Mouse (Mus musculus) gastrocnemius, postnatal 36 days (tissue): ENCODE data around the gene Gdpd5. TPM values are rescaled to one million over a fixed set of nuclear protein-coding genes. Genes with fewer than 3 reads are reported as not detected.

Experiments
- DNase-seq, 2 experiments: peaks; one replicate each; pipeline ENCODE4 v3.0.0; 2022
- intact Hi-C: fragments of 180-260 bp; cut with DNase I; formaldehyde crosslinking; loops from one replicate; pipeline ENCODE4 v1.15.1; 2025
- total RNA-seq, 2 experiments: library from RNA; stranded (reverse); gene quantifications; 2 replicates each; pipeline ENCODE4 v1.2.3; 2021

Gene Gdpd5
- total RNA-seq, 2 experiments from 2014 or later, result 2.6 to 4.6 TPM

DNA sequence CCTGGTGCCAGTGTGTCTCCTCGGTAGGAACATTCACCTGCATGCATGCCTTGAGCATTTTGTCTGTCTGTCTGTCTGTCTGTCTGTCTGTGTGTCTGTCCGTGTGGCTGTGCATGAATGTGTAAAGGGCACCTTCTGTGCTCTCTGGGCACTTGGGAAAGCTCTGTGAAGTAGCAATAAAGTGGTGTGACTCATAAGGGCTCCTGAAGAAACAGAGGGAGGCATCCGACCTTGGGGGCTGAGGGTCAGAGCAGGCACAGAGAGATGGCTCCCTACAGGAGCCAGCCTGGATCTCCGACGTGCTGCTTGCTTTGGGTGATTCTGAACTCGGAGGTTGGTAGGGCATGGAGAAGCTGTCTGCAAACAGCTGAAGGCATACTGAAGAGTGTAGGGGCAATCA, 21.3 kb downstream of the Gdpd5 start:
- intact Hi-C loops, result no loop called here
- DNase-seq, result no peak

DNA sequence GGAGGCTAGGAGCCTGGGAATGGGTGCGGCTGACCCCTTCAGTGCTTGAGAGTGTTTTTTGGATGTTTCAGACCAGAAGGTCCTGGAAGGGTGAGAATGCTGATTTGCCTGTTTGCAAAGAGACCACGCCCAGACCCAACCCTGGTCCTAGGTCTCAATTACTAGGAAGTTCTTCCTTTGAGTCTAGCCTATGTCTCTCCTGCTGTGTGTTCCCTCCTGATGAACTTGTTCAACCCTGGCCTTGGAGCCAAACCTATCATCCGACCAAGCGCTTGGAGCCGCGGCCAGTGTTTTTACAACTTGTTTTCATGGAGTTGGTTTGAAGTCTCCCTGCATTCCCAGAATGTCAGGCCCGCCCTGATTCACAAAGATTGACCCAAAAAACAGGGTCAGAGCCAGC, 22.0 kb downstream of the Gdpd5 start:
- intact Hi-C loops, result no loop called here
- peak in 1 of 2 experiments; percentile 39 for DNase-seq

DNA sequence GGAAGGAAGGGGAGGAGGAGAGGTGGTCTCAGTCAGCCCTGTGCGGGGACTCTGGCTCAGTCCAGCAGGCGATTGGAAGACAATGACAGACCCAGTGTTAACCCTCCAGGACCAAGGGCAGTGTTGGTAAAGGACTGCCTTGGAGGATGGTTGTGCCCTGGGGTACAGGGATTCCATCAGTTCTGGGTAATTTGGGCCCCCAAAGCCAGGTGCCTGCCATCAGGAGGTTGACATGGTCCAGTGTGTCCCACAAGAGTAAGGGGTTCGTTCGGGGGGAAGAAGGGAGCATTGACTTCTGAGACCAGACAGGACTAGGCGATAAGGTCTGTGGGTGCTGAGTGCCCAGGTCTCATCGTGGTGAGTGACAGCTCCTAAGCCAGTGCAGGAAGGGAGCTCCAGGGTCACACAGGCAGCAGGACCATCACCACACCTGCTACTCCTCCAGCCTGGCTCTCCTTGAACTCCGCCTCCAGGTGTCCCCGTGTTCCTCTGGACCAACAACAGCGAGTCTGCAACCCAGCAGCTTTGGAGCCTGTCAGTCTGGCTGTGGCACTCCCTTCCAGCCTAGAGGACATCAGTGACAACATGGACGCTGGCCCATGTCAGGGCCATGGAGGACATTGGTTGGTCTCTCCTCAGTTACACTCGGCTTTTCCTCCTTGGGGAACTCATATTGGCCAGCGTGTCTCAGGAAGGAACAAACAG, 23.0 kb downstream of the Gdpd5 start:
- DNase-seq, result no peak
- intact Hi-C loops, result no loop called here

DNA sequence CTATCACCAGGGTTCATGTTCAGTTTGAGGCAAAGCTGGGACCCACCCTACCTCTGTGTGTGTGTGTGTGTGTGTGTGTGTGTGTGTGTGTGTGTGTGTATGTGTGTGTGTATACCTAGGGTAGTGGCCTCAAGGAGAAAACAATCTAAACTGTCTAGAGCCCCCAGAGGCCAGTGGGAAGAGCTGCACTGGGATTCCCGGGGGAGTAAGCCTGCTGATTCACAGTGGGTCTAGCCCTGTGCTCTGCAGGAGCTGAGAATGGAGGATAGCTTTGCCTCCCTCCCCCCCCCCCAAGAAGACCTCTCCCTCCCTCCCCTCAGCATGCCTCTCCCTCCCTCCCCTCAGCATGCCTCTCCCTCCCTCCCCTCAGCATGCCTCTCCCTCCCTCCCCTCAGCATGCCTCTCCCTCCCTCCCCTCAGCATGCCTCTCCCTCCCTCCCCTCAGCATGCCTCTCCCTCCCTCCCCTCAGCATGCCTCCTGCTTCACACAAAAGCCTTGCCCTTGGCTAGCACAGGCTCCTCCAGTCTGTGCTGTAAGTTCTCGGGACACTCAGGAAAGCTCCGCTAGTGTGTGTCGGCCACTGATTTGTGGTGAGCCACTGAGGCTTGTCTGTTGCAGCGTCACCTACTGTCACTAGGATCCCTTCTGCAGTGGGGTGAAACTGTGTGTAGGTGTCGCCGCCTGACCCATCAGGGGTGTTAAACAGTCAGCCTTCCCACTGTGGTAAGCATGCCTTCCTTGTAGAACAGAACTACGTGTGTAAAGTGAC, 24.4 kb downstream of the Gdpd5 start:
- intact Hi-C loops, result no loop called here
- DNase-seq, result no peak

DNA sequence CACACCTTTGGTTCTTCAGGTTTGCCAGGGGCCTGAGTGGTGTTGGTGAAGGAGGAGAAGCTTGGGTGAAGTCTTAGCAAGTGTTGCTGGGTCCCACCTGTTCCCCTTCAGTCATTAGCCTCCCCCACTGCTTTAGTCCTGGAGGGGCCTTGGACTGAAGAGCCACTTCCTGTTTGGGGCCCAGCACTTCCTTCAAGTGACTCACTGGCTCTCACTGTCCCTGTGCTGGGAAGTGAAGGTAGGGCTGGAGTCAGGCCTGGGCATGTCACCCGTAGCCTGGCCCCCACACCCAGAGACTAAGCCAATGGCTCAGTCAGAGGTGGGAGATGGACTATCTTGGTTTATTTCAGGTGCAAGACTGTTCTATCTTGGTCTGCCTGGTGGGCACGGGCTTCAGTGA, 26.4 kb downstream of the Gdpd5 start:
- DNase-seq, result no peak
- intact Hi-C loops, result no loop called here

DNA sequence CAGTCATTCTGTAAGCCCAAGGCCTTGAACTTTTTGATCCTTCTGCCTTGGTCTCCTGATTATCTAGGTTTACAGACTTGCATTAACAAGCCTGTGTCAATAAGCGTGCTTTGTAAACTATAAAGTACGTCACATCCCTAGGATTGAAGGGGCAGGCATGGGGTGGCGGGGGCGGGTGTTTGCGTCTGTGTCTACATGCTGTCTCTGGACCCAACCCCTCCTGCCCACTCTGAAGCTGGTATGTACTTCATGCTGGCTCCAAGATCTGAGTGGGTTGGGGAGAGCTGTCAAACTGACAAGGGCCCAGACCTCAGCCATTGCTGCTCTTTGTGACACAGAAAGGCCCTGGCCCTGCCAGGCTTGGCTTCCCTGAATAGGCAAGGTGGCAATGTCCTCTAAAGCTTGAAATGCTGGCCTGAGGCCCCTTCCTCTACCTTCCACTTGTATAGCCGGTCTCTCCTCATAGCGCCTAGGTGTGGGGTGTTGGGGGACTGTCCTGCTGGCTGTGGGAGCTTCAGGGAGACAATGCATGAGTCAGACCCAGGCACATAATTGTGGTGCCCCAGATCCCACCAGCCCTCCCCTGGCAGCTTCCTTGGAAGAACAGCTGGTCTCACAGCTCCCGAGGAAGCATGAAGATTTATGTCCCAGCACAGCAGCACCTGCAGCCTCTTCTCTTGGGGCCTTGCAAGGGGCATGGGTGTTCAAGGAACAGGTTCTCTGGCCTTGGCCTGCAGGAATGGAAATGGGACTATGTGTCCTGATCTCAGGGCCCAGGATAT, 28.4 kb downstream of the Gdpd5 start:
- intact Hi-C loops, result no loop called here
- no peak for DNase-seq

DNA sequence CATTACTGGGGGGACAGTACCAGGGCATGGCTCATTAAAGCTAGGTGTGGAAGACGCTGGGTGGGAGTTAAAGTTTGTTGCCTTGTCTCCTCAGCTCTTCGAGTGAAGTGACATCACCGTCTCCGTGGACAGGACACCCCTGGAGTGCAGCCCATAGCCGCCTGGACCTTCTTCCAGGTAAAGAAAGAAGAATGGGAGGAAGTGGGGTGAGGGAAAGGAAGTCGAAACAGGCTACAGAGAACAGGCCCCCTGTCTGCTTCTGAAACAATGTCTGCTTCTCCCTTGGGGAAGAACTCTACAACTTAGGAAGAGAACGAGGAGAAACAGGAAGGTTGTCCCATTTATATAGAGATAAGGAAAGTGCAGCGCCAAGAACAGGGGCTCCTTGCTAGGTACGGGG, 29.1 kb downstream of the Gdpd5 start:
- intact Hi-C loops, result no loop called here

DNA sequence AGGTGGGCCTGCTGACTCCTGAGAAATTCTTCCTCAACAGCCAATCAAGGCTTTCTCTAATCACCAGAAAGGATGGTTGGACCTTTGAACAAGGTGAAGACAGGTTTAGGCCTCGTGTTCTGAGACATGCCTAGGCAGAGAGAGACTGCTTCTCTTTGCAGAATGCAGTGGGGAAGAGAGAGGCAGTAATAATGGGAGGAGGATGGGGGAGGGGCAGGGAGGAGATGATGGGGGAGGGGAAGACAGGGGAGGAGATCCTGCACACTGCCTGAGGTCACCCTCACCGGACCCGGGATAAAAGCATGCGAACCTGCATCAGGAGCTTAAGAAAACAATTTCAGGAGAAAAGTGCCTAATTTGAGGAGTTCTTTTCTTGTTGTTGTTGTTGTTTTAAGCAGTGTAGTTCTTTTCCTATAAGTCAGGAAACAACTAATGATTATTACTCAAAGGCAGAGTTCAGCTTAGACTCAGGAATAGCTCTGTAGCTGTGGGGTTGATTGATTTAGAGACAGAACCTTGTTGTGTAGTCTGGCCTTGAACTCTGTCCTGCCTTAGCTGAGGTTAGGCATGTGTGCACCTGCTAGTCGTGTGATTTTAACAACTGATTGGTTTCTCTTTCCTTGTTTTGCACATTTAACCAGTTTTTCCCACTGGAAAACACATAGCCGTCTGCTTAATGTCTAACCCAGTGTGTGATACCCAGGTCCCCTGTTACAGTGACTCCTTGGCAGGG, 30.0 kb downstream of the Gdpd5 start:
- DNase-seq, result no peak
- intact Hi-C loops, result no loop called here

More for the DNA sequence above, 29.1 kb downstream of the Gdpd5 start:
- no peak for DNase-seq

DNA sequence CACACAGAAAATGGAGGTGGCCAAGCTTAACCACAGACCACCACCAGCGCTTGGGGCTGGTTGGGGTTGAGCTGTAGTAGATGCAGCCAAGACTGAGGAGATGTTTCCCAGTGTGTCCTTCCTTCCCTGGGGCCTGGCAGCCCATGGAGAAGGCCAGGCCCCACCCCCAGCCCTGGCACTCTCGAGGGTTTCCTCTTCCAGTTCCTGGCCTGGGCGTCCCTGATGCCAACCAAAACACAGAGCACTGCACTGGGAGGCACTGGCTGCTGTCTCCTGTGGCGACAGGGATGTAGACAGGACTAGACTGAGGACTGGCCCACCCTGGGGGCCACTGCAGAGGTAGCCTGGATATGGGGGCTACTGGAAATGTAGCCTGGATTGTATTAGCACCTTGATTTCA, 33.8 kb downstream of the Gdpd5 start:
- DNase-seq, result peak in 1 of 2 experiments; percentile 50

DNA sequence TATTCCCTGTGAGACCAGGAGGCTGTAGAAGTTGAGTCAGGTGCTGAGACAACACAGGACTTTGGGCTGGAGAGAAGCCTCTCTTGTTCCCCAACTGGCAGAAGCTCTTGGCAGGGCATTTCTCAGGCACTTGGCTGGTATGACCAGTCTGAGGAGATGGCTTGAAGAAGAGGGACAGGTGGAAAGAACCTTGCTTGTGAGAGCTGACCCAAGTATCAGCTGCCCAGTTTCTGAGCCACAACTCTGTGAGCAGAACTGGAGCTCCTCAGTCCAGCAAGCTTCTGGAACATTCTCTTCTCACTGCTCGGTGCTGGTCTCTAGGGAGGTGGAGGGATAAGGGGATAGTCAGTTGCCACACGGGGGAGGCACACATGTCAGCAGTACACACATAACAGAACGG, 38.1 kb downstream of the Gdpd5 start:
- intact Hi-C loops, result no loop called here

More for the DNA sequence above, 33.8 kb downstream of the Gdpd5 start:
- intact Hi-C loops, result no loop called here

DNA sequence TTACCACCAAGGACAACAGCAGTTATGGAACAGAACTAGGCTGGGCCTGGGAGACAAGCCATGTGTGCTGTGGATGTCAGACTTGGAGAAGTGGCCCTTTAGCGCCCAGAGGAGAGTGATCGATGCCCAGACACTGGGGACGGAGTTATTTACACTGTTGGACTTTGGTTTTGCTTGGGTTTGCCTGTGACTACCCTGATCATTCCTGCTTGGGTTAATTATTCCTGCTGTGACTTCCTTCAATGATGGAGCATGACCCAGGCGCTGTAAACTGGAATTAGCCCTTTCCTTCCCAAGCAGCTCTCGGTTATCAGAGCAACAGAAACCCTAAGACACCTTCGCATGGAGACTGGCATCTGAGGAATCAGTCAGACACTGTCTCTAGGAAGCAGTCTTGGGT, 39.8 kb downstream of the Gdpd5 start:
- intact Hi-C loops, result no loop called here

More for the DNA sequence above, 38.1 kb downstream of the Gdpd5 start:
- DNase-seq, result no peak

DNA sequence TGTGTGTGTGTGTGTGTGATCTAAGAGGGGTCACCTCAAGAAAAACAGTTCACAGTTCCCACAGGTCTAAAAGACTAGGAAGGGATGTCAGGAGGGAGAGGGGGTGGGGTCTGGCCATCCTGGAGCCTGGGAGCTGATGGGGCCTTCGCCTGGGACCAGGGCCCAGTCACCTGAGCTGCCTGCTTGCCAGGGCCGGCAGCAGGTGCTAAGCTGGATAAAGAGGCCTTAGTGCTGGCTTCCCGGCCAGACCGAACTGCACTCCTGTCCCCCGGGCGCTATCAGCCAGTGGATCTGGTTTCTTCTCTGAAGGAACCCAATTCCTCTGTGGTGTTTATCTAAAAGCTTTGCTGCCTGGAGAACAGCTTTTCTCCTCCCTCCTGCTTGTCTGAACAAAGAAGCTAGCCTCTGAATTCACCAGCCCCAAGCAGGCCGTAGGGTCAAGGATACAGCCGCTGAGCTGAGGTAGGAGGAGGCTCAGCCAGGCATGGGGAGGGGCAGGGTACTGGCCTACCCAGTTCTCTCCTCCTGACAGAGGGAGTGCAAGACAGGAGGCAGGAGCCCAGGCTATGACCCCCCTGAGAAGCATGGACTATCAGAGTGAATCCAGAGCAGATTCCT, 43.4 kb downstream of the Gdpd5 start:
- no peak for DNase-seq
- intact Hi-C loops, result no loop called here

More for the DNA sequence above, 39.8 kb downstream of the Gdpd5 start:
- no peak for DNase-seq

DNA sequence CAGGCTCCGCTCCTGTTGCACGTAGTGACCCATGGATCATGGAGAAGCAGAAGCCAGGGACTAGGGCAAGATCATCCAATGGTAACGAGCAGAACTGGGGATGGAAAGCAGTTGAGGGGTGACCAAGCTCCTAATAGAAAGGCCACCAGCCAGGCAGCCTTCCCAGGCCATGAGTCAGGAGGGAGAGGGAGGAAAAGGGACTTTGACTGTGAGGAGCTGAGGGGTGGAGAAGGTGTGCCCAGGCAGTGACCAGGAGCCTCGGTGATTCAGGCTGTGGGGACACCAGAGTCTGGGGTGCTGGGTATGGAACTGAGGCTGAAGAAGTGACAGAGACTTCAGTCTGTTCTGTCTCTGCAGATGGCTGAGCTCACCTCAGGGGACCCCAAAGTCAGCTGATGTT, 44.5 kb downstream of the Gdpd5 start:
- intact Hi-C loops, result no loop called here

DNA sequence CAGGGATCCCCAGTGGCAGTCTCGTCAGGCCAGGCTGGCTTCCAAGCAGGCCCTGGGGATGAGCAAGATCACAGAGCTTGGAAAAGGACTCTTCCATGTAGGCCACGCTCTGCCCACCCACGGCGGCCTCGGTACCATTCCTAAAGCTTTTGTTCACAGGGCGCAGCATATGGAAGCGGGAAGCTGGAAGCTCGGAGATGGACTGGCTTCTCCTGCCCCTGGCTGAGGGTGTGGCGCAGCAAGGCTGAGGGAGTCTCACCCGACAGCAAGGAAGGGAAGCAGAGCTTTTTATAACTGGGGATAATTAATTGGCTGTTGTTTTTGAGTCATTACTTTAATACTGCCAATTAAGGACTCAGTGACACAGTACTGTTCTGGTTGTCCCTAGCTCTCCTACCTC, 45.8 kb downstream of the Gdpd5 start:
- no peak for DNase-seq
- intact Hi-C loops, result no loop called here

More for the DNA sequence above, 44.5 kb downstream of the Gdpd5 start:
- no peak for DNase-seq

DNA sequence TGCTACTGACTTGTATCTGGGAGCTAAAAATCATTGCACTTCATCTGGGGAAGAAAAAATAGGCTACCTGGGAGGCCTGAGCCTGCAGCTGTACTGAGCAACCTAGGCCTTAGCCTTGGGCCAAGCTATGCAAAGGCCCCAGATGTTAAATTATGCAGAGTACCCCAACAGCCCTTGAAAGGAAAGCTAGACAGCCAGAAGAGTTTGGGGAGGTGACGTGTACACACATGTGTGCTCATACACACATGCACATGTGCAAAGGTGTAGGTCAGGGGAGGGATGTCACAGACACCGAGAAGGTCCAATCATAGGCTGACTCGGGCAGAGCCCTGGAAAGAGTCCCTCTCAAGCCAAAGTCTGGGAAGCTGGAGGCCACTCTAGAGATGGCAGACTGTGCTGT, 46.8 kb downstream of the Gdpd5 start:
- intact Hi-C loops, result no loop called here
- DNase-seq, result no peak

DNA sequence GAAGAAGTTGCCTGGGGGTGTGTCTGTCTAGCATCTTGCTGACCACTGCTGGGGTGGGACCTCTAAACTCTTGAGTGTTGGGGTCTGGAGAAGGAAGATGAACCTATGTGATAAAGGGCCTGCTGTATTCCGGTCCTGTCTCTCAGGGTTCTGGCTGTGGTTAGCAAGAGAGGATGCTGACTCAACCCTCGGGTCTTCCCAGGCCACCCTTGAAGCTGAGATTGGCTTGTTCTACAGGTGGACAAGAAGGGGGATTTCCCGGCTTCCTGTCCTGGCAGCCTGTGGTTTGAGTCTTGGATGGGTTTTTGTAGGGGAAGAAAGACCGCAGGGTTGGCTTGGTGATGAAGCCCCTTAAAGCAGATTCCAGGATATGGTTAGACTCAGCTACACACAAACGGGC, 47.6 kb downstream of the Gdpd5 start:
- DNase-seq, result no peak
- intact Hi-C loops, result no loop called here

DNA sequence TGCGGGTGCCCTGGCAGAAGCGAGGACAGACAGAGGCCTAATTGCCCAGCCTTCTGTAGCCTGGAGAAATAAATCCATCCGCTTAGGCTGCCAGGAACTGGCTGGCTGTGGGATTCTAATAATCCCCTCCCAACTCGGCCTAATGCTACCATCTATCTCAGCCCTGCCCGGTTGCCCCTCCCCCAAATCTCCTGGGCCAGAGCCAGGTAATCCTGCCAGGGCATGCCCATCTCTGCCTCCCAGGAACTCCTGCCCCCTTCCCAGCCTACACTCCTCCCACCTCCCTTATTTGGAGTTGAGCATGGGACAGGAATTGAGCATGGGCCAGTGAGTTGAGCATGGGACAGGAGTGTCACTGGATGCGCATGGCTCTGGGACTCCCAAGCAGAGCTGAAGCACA, 48.6 kb downstream of the Gdpd5 start:
- no peak for DNase-seq
- intact Hi-C loops, result no loop called here

DNA sequence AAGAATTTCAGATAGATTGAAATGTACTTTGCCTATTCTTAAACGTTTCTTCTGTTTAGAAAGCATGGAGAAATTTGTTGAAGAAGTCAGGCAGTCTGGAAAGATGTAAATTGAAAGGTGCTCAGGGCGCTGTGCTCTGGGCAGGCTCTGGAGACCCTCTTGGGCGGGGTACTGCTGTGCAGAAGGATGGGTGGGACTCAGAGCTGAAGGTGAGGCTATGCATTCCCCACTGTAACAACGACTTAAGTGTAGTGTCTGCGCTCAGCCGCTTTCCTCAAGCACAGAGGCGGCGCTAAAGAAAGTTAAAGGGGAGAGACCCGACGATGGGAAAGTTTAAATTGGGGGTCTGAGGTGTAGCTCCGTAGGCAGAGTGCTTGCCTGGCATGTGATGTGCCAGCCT, 49.0 kb downstream of the Gdpd5 start:
- DNase-seq, result no peak
- intact Hi-C loops, result no loop called here

DNA sequence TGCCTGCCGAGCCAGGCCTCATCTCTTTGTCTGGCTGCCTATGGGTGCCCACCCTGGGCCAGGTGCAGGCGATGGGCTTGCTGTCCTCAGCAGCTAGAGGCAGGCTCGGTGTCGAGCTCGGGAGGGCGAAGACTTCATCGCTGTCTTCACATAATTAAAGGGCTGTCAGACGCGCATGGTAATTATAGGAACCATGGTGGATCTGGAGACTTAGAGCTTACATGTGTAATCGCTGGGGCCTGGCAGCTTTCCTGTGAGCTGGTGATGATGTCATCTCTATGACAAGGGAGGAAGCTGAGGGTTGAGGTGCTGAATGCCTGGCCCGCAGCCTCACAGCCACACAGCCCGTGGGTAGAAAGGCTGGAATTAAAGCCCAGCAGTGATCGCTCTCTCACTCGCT, 51.0 kb downstream of the Gdpd5 start:
- DNase-seq, result no peak
- intact Hi-C loops, result no loop called here

DNA sequence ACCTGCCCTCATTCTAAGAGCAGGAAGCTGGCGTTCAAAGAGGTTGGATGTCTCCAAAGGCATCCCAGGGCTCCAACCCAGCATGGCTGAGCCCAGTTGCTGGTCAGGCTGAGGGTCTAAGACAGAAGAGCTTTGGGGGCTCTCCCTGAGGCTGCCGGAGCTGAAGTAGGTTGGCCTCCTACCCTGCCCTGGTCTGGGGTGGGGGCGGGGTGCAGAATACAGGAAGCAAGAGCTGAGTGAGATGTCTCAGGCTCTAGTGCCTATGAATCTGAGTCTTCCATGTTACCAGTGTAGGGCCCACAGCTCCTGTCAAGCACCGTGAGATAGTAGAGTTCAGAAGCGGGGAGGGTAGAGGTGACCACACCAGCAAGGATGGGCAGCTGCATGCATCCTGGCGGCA, 51.6 kb downstream of the Gdpd5 start:
- DNase-seq, result no peak
- intact Hi-C loops, result no loop called here
